Mouse (Mus musculus) liver, embryonic 16.5 days (tissue): ENCODE results near the gene Lhx8. TPM values are rescaled to one million over a fixed set of nuclear protein-coding genes. Genes with fewer than 3 reads are reported as not detected.

ENCODE experiments used
- ATAC-seq: fragments of 200-750 bp; cut with Nextera tagmentation; 2 replicates; pipeline ENCODE4 v1.8.0; 2017; ENCODE audit warnings: low read depth, mild to moderate bottlenecking, moderate number of reproducible peaks, moderate library complexity
- H3K27ac ChIP-seq: fragments of 300-500 bp; sonication (generic); 2 replicates; pipeline ENCODE4 v1.5.1; 2014; ENCODE audit warnings: mild to moderate bottlenecking, low read length
- H3K27me3 ChIP-seq: fragments of 300-500 bp; sonication (generic); 2 replicates; pipeline ENCODE4 v1.6.1; 2014; ENCODE audit warnings: low read depth, low read length, mixed read lengths; ENCODE audit not compliant: control insufficient read depth, insufficient read depth
- H3K36me3 ChIP-seq: fragments of 300-500 bp; sonication (generic); 2 replicates; pipeline ENCODE4 v1.6.1; 2014; ENCODE audit warnings: mild to moderate bottlenecking; ENCODE audit not compliant: control insufficient read depth, insufficient read depth
- H3K4me1 ChIP-seq: fragments of 300-500 bp; sonication (generic); 2 replicates; pipeline ENCODE4 v1.6.1; 2014; ENCODE audit warnings: low read depth, low read length, mixed read lengths; ENCODE audit not compliant: control insufficient read depth
- H3K4me2 ChIP-seq: fragments of 300-500 bp; sonication (generic); 2 replicates; pipeline ENCODE4 v1.6.1; 2014; ENCODE audit warnings: low read depth, low read length, mixed read lengths
- H3K4me3 ChIP-seq: fragments of 300-500 bp; sonication (generic); 2 replicates; pipeline ENCODE4 v1.5.1; 2014; ENCODE audit warnings: low read depth, mild to moderate bottlenecking, low read length
- H3K9ac ChIP-seq: fragments of 300-500 bp; sonication (generic); 2 replicates; pipeline ENCODE4 v1.6.1; 2014; ENCODE audit warnings: low read depth, low read length
- H3K9me3 ChIP-seq: fragments of 300-500 bp; sonication (generic); replicated peaks from 2 replicates; pipeline ENCODE4 v1.6.1; 2016; ENCODE audit warnings: low read length; ENCODE audit not compliant: control insufficient read depth
- WGBS: fragments of 180-500 bp; shearing (Covaris S2); extraction: QIAGEN DNeasy Blood & Tissue Kit; methylation state at CpG from one replicate; pipeline ENCODE4 v1.1.7; 2014; ENCODE audit not compliant: insufficient replicate concordance; 5-methylcytosine and 5-hydroxymethylcytosine counted together
- polyA plus RNA-seq: library from polyadenylated mRNA; unstranded; fragments of >200 nt; fragmentation: Nextera tagmentation; extraction: Ambion mirVana; gene quantifications from 2 replicates; pipeline ENCODE4 v1.2.1, GENCODE M21; 2015

The Lhx8 gene
- polyA plus RNA-seq = not detected in 2 replicates

DNA sequence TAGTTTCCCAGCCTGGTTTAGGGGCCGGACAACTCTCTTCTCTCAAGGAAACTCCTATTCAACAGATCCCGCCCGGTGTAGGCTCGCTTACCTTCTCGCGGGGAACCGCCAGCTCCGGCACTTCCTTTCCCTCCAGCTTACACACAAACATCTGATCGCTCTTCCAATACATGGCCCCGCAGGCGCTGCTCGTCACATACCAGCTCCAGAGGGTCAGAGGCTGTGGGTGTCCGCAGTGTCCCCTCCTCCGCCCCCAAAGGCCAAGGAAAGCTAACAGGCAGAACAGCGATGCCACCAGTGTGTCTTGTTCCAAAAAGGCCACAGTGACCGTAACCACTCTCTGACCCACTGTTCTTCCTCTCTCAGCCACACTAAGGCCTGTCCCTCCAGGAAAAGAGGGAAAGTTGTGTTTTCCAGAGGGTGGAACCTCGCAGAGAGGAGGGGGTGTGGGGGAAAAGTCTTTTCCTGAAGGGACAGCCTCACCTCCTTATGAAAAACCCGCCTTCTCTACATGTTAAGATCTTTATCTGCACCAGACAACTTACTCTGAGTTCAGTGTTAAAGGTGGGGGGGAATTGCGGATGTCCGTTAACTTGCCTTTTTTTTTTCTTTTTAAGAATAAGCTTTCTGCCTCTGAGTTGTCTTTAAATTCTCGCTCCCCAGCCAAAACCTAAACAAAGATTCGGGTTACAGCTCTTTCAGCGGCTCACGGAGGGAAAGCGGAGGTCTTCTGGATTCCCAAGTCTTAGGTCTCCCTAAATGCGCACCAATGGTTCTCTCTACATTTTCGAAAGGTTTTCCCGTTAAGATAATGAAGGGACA is at the start of gene Lhx8:
Gene Lhx8 (minus strand): TSS at position 479 of the 822 bp plus-strand sequence.
- Histone ChIP-seq H3K4me2 (no peak within 1 kb of the TSS), H3K4me1 (no peaks in the 10 kb centered on the region; the same call in 1 of the 2 replicates), H3K9me3 (no peaks in the 10 kb centered on the region), H3K36me3 (no peaks in the 10 kb centered on the region), H3K27ac (no peak within 1 kb of the TSS), H3K27me3 (peaks cover 96% of the 10 kb centered on the region), H3K9ac (no peak within 1 kb of the TSS), H3K4me3 (no peak within 1 kb of the TSS)
- ATAC-seq = no peak
- WGBS = 2% methylated on average over 28 of the region's 28 CpGs

DNA sequence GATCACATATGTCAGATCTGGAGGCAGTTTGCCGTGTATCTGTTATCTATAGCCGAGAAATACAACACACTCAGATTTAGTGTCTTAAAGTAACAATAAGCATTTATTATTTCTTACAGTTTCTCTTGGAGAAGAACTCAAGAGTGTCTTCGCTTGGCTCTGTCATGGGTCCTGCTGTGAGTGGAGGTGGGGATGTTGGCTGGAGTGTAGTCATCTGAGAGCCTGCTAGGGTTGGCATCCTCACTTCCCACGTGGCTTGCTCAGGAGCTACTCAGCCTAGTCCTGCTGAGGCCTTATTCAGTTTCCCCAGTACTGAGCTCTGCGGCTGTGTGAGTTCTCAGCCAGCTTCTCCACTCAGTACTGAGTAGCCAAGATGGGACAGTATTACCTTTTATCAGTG is 43.1 kb upstream of the Lhx8 start:
- no peaks in the 10 kb centered on the region for H3K4me1 ChIP-seq
- no peak overlapping the region for H3K4me2 ChIP-seq
- no peaks in the 10 kb centered on the region for H3K36me3 ChIP-seq
- H3K27me3 ChIP-seq = no peaks in the 10 kb centered on the region
- no peak overlapping the region for H3K27ac ChIP-seq
- whole genome bisulfite sequencing = 48% methylated on average over 5 of the region's 5 CpGs
- no peak overlapping the region for H3K9ac ChIP-seq
- H3K9me3 ChIP-seq = no peaks in the 10 kb centered on the region
- no peak for ATAC-seq
- no peak overlapping the region for H3K4me3 ChIP-seq

DNA sequence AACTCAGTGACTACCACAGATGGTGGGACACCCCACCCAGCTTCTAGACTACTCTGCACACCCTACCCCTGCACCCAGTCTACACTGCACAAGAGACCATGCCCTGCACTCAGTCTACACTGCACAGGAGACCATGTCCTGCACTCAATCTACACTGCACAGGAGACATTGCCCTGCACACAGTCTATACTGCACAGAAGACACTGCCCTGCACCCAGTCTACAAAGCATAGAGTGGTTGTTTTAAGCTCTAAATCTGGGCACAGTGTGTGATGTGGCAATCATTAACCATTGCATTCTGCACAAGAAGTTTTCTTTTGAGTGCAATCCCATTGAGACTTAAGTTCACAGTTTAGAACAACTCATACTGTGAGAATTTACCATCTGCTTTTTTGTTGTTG is 42.2 kb upstream of the Lhx8 start:
- no peak for ATAC-seq
- H3K36me3 ChIP-seq = no peaks in the 10 kb centered on the region
- H3K4me1 ChIP-seq = no peaks in the 10 kb centered on the region
- no peak overlapping the region for H3K4me3 ChIP-seq
- no peaks in the 10 kb centered on the region for H3K9me3 ChIP-seq
- no peak overlapping the region for H3K4me2 ChIP-seq
- no peak overlapping the region for H3K27ac ChIP-seq
- H3K27me3 ChIP-seq = no peaks in the 10 kb centered on the region
- no peak overlapping the region for H3K9ac ChIP-seq

DNA sequence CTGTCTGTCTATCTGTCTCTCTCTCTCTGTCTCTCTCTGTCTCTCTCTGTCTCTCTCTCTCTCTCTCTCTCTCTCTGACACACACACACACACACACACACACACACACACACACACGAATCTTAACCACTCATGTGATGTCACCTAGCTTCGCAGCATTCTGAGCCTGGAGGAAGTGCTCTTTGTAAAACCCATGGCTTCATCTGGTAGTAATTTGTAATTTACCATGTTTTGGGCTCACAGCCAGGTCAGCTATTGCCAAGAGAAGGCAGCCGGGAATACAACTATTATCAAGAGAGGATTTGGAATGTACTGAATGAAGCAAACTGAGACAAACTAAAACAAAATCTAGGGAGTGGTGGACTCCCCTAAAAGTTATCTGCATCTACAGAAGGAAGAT is 36.9 kb upstream of the Lhx8 start:
- H3K4me3 ChIP-seq = no peak overlapping the region
- no peak overlapping the region for H3K27ac ChIP-seq
- H3K36me3 ChIP-seq = no peaks in the 10 kb centered on the region
- H3K4me2 ChIP-seq = no peak overlapping the region
- no peak for ATAC-seq
- H3K4me1 ChIP-seq = no peaks in the 10 kb centered on the region
- H3K9me3 ChIP-seq = no peaks in the 10 kb centered on the region
- no peaks in the 10 kb centered on the region for H3K27me3 ChIP-seq
- 53% methylated on average over 3 of the region's 3 CpGs for WGBS
- H3K9ac ChIP-seq = no peak overlapping the region

DNA sequence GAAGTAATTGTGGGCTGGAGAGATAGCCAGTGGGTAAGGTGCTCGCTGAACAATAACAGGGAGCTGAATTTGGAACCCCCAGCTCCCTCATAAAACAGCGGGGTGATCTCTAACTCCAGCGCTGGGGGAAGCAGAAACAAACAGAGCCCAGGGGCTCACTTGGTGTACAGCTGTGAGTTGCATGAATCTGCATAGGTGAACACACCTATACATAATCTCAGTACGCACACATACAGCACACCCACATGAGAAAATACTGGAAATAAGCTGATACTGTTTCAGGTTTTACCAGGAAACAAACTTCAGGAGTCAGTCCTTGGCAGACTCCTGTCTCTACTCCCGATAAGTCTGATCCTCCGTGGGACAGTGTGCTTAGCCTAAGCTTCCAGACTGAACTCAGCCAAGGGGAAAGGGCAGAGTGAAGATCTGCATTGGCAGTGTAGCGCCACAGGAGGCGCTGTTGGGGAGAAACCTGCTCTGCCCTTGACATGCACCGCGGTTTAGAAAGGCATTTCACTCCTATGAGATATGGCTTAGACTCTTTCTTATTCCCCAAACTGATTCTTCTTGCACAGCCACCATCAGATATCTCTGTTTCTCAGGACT is 34.2 kb upstream of the Lhx8 start:
- 22% methylated on average over 10 of the region's 10 CpGs for WGBS
- H3K9ac ChIP-seq = no peak overlapping the region
- no peak overlapping the region for H3K4me2 ChIP-seq
- no peaks in the 10 kb centered on the region for H3K36me3 ChIP-seq
- no peak overlapping the region for H3K4me3 ChIP-seq
- H3K4me1 ChIP-seq = no peaks in the 10 kb centered on the region
- no peaks in the 10 kb centered on the region for H3K9me3 ChIP-seq
- no peak for ATAC-seq
- H3K27me3 ChIP-seq = no peaks in the 10 kb centered on the region
- H3K27ac ChIP-seq = no peak overlapping the region

DNA sequence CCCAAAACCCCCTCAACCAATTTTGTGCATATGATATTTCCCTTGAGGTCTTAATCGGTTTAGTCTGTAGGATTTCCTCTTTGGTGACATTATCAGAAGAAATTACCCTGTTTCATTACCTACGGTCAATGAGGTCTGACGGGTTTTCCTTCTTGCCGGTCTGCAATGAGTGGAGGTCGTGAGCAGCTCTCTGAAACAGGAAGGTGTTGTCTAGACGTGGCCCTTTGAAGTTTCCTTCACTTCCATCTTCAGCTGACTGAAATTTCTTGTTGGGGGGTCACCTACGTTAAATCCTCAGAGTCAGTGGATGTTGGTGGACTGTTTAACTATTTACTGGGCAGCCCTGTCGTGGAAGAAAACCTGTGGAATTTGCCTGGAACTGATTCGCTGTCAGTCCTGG is 33.0 kb upstream of the Lhx8 start:
- Histone ChIP-seq H3K4me3 (no peak overlapping the region), H3K9me3 (no peaks in the 10 kb centered on the region), H3K27me3 (no peaks in the 10 kb centered on the region), H3K4me2 (no peak overlapping the region), H3K4me1 (no peaks in the 10 kb centered on the region), H3K27ac (no peak overlapping the region), H3K36me3 (no peaks in the 10 kb centered on the region), H3K9ac (no peak overlapping the region)
- 38% methylated on average over 9 of the region's 9 CpGs for WGBS
- no peak for ATAC-seq

DNA sequence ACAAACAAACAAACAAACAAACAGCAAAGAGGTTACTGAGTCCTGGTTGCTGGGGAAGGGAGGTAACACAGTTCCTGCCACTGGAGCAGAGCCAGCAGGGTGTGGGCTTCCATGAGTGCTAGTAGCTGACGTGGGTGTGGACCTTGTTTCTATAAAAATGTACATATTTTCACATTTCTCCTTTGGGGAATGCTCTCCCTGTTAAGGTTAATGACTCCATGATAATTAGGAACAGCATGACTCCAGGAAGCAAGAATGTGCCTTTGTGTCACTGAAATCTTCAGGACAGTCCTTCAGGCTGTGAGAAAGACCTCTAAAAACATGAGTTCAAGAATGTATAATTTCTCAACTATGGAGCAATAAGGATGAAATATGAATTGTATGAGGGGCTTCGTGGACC is 28.8 kb upstream of the Lhx8 start:
- no peak overlapping the region for H3K9ac ChIP-seq
- no peaks in the 10 kb centered on the region for H3K27me3 ChIP-seq
- no peak overlapping the region for H3K4me2 ChIP-seq
- no peak overlapping the region for H3K4me3 ChIP-seq
- H3K27ac ChIP-seq = no peak overlapping the region
- H3K4me1 ChIP-seq = no peaks in the 10 kb centered on the region
- no peaks in the 10 kb centered on the region for H3K36me3 ChIP-seq
- 47% methylated on average over 2 of the region's 2 CpGs for WGBS
- ATAC-seq = no peak
- no peaks in the 10 kb centered on the region for H3K9me3 ChIP-seq

DNA sequence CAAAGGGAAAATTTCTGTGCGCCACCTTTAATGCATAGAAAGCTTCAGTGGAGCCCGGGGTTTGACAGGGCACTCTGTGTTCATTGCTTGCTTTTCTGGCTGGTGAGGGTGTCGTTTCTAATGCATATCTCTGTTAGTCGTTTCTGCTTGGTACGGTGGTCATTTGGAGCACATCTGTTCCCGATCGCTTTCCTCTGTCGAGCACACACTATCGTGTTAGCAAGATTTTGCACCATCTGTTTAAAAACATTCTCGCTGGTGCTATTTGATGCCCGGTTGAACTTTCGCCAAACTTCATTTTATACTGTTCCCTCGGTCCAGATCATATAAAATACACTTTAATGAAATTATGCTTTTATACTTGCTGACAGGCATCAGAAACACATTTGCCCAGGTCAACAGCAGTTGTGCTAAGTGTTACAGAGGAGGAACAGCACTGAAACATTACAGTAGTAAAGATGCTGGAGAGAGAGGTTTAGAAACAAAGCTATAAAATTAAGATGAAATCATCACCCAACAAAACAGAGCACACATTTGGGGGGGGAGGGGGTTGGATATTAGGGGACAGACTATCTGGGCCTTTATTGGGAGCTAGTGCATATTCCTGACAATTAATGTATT is 9.9 kb upstream of the Lhx8 start:
- no peak overlapping the region for H3K27ac ChIP-seq
- H3K4me3 ChIP-seq = no peak overlapping the region
- H3K4me2 ChIP-seq = no peak overlapping the region
- H3K9me3 ChIP-seq = no peaks in the 10 kb centered on the region
- H3K9ac ChIP-seq = no peak overlapping the region
- no peak for ATAC-seq
- H3K36me3 ChIP-seq = no peaks in the 10 kb centered on the region
- no peaks in the 10 kb centered on the region for H3K4me1 ChIP-seq
- 66% methylated on average over 13 of the region's 13 CpGs for WGBS
- peaks cover 5% of the 10 kb centered on the region for H3K27me3 ChIP-seq

DNA sequence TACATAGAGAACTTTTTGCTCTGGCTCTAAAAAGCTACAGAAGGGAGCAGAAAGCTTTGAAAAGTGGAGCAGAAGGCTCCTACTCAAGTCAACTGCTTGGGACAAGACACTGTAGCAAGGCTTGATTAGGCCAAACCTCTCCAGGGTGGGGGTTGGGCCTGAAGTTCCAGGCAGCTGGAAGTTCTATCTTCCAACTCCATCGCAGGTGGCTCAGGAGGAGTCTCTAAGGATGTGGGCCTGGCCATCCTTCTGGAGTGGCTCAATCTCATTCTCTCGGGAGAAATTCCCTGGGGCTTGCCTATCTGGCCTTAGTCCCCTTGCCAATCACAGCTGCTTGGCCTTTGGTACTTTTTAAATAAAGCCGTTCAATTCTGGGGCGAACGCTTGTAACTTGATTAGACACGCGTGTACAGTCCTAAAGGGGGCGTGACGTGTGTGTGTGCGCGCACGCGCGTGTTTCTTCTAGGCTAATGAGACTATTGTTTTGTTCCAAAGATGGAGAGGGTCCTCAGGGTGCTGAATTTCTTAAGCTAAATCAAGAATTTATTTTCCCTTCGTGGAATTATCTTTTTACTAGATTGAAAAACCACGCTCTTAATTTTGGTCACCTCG is 9.3 kb upstream of the Lhx8 start:
- no peaks in the 10 kb centered on the region for H3K4me1 ChIP-seq
- no peak overlapping the region for H3K27ac ChIP-seq
- H3K9ac ChIP-seq = no peak overlapping the region
- H3K27me3 ChIP-seq = peaks cover 11% of the 10 kb centered on the region
- no peaks in the 10 kb centered on the region for H3K9me3 ChIP-seq
- 78% methylated on average over 17 of the region's 17 CpGs for WGBS
- H3K4me3 ChIP-seq = no peak overlapping the region
- ATAC-seq = no peak
- H3K4me2 ChIP-seq = no peak overlapping the region
- no peaks in the 10 kb centered on the region for H3K36me3 ChIP-seq
